Mouse (Mus musculus) ES-Bruce4 (cell line): ENCODE results near the gene Cd9. TPM values are rescaled to one million over a fixed set of nuclear protein-coding genes. Genes with fewer than 3 reads are reported as not detected.

Source experiments
- H3K27ac ChIP-seq: 2 replicates; pipeline ENCODE4 v1.5.1; 2012; ENCODE audit warnings: low read length, inconsistent platforms; ENCODE audit not compliant: insufficient read depth
- H3K27me3 ChIP-seq: 2 replicates; pipeline ENCODE4 v1.6.1; 2012; ENCODE audit warnings: mild to moderate bottlenecking, low read length, inconsistent platforms; ENCODE audit not compliant: control insufficient read depth, poor library complexity, insufficient read depth, severe bottlenecking
- H3K36me3 ChIP-seq: 2 replicates; pipeline ENCODE4 v1.6.1; 2012; ENCODE audit warnings: inconsistent platforms, mild to moderate bottlenecking, low read length, moderate library complexity; ENCODE audit not compliant: control insufficient read depth, poor library complexity, insufficient read depth, severe bottlenecking
- H3K4me1 ChIP-seq: one replicate; pipeline ENCODE4 v1.8.1; 2011; ENCODE audit warnings: low read length; ENCODE audit not compliant: control insufficient read depth, insufficient read depth
- H3K4me3 ChIP-seq: 2 replicates; pipeline ENCODE4 v1.5.1; 2011; ENCODE audit warnings: low read depth, mild to moderate bottlenecking, low read length
- H3K9ac ChIP-seq: 2 replicates; pipeline ENCODE4 v1.6.1; 2012; ENCODE audit warnings: low read depth, mild to moderate bottlenecking, inconsistent platforms; ENCODE audit not compliant: poor library complexity, severe bottlenecking
- H3K9me3 ChIP-seq: replicated peaks from 2 replicates; pipeline ENCODE4 v1.6.1; 2012; ENCODE audit warnings: mild to moderate bottlenecking, low read length, inconsistent platforms; ENCODE audit not compliant: control insufficient read depth, poor library complexity, insufficient read depth, severe bottlenecking
- CTCF ChIP-seq: IDR thresholded peaks from one replicate; pipeline ENCODE4 v1.8.1; 2011; ENCODE audit warnings: low read depth, low read length
- EP300 ChIP-seq: IDR thresholded peaks from 2 replicates; pipeline ENCODE4 v1.6.1; 2011; ENCODE audit warnings: low read depth, low read length; ENCODE audit not compliant: insufficient read depth
- POLR2A ChIP-seq: IDR thresholded peaks from one replicate; pipeline ENCODE4 v1.8.1; 2011; ENCODE audit warnings: low read length; ENCODE audit not compliant: insufficient read depth
- polyA plus RNA-seq: library from polyadenylated mRNA; stranded (reverse); fragments of >200 nt; gene quantifications from 2 replicates; pipeline ENCODE4 v1.2.4, GENCODE M21; 2011; ENCODE audit warnings: low read depth; ENCODE audit not compliant: missing spikeins, insufficient read depth, insufficient read length

The Cd9 gene
- polyA plus RNA-seq, 1 experiment = 417 TPM

DNA sequence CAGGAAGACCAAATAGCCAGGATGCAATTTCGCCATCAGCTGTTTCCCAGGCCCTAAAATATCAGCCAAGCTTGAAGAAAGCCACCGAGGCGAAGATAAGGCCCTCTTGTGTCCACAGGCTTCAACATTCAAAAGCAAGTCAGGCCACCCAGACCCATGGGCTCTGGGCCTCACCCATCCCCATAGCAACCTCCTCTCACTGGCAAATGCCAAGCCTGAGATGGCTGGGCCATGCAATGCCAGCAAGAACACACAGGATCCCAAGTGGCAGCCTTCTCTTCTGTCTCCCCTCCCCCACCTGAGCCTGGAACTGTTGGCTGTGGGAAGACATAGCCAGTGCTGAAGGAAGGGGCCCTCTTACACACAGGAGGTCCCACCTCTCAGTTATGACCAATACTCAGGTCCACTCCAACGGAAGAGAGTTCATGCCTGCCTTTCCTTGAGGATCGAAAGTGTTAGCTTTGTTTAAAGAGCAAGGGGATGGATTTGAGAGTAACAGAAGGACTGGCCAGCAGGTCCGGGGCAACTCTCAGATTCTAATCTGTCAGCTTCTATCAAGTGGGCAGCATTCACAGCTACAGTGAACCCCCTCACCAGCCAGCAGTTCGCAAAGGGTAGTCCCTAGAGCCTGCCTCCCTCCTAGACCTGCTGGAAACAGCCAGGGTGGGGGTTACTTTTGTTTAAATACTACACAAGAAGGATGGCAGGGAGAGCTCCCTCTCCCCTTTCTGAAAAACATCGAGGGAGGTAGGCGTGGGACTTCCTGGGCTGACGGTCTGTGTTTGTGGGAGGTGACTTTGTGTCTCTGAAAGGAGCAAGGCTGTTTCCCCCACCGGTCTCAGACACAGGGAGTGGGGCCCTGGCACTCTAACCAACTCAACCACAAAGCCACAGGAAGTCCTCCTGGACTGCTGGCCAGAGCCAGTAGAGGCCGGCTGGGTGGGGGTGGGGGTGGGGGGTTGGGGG, 13.9 kb downstream of the Cd9 start:
- H3K27ac ChIP-seq = peak overlapping the region; percentile 55
- no peaks in the 10 kb centered on the region for H3K9me3 ChIP-seq
- H3K9ac ChIP-seq = peak overlapping the region; percentile 44
- peaks cover 36% of the 10 kb centered on the region for H3K4me1 ChIP-seq
- no peaks in the 10 kb centered on the region for H3K27me3 ChIP-seq
- TF ChIP-seq EP300 = peak; percentile 75; the same call in 1 of the 2 replicates
- TF ChIP-seq POLR2A = no peak
- H3K36me3 ChIP-seq = no peaks in the 10 kb centered on the region
- H3K4me3 ChIP-seq = no peak overlapping the region

DNA sequence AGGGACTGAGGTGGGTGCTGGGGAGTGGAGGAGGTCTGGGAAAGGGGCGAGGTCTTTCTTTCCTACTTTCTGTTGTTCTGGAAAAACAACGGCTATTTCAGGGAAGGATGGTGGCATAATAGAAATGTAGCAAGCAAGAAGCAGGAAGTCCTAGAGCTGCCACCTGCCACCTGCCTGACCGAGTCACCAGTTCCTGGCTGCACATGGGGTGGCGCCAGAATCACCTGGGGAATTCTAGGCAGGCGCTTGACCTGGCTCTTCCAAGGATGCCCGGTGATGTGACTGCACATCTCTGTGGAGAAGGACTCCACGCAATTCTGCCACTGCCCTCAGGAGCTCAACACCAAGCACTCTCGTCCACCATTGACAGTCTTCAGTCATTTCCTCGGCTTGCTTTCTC, 15.2 kb downstream of the Cd9 start:
- H3K4me3 ChIP-seq = no peak overlapping the region
- H3K27me3 ChIP-seq = no peaks in the 10 kb centered on the region
- no peak overlapping the region for H3K9ac ChIP-seq
- peaks cover 39% of the 10 kb centered on the region for H3K4me1 ChIP-seq
- H3K36me3 ChIP-seq = peaks cover 3% of the 10 kb centered on the region; the same call in 1 of the 2 replicates
- H3K27ac ChIP-seq = peak overlapping the region; percentile 55
- TF ChIP-seq POLR2A (no peak), CTCF (no peak), EP300 (peak; percentile 59)
- no peaks in the 10 kb centered on the region for H3K9me3 ChIP-seq

DNA sequence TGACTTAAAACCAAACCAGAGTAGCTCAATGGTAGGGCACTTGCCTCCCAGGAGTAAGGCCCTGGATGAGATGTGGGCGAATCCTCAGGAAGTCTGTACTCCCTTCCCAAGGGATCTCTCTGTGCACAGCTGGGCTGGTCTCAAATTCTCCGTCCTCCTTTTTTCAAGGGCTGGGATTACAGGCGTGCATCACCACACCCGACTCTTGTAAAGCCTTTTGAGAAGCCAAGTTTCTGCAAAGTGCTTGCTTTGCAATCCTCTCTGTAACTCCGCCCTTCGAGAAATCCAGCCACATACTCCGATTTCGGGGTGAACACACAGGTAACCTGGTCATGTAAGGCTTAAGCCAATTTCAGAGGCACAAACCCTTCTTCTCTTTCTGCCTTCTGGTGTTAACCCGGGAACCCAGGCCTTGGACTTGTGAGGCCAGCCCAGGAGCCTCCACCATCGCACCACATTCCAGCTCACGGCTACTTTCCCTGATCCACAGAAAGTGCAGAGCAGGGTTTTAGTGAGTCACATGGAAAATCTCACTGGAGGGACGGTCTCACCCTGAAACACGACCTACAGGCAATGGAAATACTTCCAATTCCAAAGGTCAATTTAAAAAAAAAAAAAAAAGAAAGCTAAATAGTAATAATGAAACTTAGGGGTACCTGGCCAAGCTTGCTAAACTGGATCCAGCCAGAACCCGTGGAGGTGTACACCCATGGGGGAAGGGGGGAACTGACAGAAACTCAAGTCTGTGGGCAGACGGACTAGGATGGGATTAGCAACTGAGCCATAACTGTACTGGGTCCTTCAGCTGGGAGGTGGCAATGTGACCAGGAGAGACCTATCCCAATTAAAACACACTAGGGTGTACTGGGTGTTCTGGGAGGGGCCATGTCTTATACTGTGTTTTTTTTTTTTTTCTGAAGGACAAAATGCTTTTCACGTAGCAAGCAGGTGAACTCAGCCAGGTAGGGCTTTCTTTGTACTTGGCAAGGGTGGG, 16.2 kb downstream of the Cd9 start:
- Histone ChIP-seq H3K9ac (0 out of 2 replicates have a peak overlapping the region, but pooled peaks have one; percentile 19), H3K4me1 (peaks cover 40% of the 10 kb centered on the region), H3K27me3 (no peaks in the 10 kb centered on the region), H3K36me3 (peaks cover 3% of the 10 kb centered on the region; the same call in 1 of the 2 replicates), H3K4me3 (no peak overlapping the region), H3K27ac (peak overlapping the region; percentile 84), H3K9me3 (no peaks in the 10 kb centered on the region)
- TF ChIP-seq EP300 (no peak), POLR2A (no peak), CTCF (no peak)

DNA sequence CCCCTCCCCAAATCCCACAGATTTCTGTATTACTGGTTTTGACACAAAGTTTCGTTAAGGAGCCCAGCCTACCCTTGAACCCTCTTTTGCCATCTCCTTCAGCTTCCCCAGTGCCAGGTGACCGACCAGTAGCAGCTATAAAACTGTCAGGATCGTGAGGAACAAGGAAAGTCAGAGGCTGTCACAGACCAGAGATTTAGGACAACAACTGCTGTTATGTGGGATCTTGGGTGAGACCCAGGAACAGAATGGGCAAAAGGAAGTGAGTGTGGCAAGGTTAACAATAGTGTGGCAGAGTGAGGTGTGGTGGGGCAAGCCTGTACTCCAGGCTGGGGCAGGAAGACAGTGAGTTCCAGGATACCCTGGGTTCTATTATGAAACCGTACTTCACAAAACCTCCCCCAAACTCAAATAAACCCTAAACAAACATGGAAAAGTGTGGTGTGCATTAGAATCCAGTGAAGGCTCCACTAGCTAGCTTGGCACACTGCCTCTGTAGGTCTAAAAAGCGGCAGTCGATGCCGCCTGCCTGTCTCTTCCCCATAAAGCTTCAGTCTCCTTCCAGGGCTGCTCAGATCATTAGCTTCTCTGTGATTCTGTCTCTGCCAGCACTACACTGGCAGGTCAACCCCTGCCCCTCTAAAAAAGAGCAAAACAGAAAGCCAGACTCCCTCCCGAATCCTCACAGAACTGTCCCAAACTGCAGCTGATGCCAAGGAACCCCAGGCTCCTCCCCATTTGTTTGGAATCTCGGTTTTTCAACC, 17.6 kb downstream of the Cd9 start:
- no peak overlapping the region for H3K9ac ChIP-seq
- peaks cover 38% of the 10 kb centered on the region for H3K4me1 ChIP-seq
- peaks cover 8% of the 10 kb centered on the region; the same call in 1 of the 2 replicates for H3K36me3 ChIP-seq
- H3K27ac ChIP-seq = peak overlapping the region; percentile 84
- no peaks in the 10 kb centered on the region for H3K27me3 ChIP-seq
- no peak overlapping the region for H3K4me3 ChIP-seq
- H3K9me3 ChIP-seq = no peaks in the 10 kb centered on the region
- TF ChIP-seq POLR2A (no peak), EP300 (no peak), CTCF (no peak)

DNA sequence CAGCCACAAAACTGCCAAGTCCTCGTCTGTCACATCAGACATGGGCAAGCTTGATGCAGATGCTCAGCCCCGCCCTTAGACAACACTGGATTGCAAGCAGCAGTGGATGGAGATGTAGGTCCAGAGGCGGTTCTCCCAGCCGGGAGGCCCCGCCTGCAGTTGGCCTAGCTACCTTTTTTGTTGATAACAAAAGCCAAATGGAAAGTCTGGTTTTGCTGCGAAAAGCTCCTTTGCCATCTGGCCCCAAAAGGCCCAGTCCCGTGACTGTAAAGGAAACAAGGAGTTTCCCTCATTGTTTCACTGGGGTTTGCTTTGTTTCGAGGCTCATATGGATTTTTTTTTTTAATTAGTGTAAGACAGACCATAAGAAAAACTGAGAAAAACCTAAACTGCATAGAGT, 18.5 kb downstream of the Cd9 start:
- Histone ChIP-seq H3K4me1 (peaks cover 38% of the 10 kb centered on the region), H3K4me3 (no peak overlapping the region), H3K36me3 (peaks cover 15% of the 10 kb centered on the region; the same call in 1 of the 2 replicates), H3K27me3 (no peaks in the 10 kb centered on the region), H3K9me3 (no peaks in the 10 kb centered on the region), H3K27ac (peak overlapping the region; percentile 84), H3K9ac (no peak overlapping the region)
- no peak for TF ChIP-seq CTCF
- TF ChIP-seq EP300 = 0 out of 2 replicates have a peak, but pooled peaks have one; percentile 38
